Mouse (Mus musculus) lung, embryonic 16.5 days (tissue): ENCODE results near the gene Rmdn3. TPM values are rescaled to one million over a fixed set of nuclear protein-coding genes. Genes with fewer than 3 reads are reported as not detected.

Experiments used
- ATAC-seq: fragments of 200-750 bp; cut with Nextera tagmentation; 2 replicates; pipeline ENCODE4 v1.8.0; 2017; ENCODE audit warnings: low read depth, mild to moderate bottlenecking, moderate library complexity
- H3K27ac ChIP-seq: fragments of 300-500 bp; sonication (generic); 2 replicates; pipeline ENCODE4 v1.5.1; 2014; ENCODE audit warnings: mild to moderate bottlenecking, control low read depth, low read length
- H3K27me3 ChIP-seq: fragments of 300-500 bp; sonication (generic); 2 replicates; pipeline ENCODE4 v1.6.1; 2014; ENCODE audit warnings: low read depth, low read length, mixed read lengths; ENCODE audit not compliant: control insufficient read depth, insufficient read depth
- H3K36me3 ChIP-seq: fragments of 300-500 bp; sonication (generic); 2 replicates; pipeline ENCODE4 v1.6.1; 2014; ENCODE audit warnings: low read length; ENCODE audit not compliant: control insufficient read depth, insufficient read depth
- H3K4me1 ChIP-seq: fragments of 300-500 bp; sonication (generic); replicated peaks from 2 replicates; pipeline ENCODE4 v1.6.1; 2014; ENCODE audit warnings: low read length, mixed read lengths; ENCODE audit not compliant: control insufficient read depth, insufficient read depth
- H3K4me2 ChIP-seq: fragments of 300-500 bp; sonication (generic); 2 replicates; pipeline ENCODE4 v1.6.1; 2014; ENCODE audit warnings: low read depth, low read length, control low read depth
- H3K4me3 ChIP-seq: fragments of 300-500 bp; sonication (generic); 2 replicates; pipeline ENCODE4 v1.5.1; 2014; ENCODE audit warnings: mild to moderate bottlenecking, low read length, control low read depth
- H3K9ac ChIP-seq: fragments of 300-500 bp; sonication (generic); 2 replicates; pipeline ENCODE4 v1.6.1; 2014; ENCODE audit warnings: low read length, control low read depth
- H3K9me3 ChIP-seq: fragments of 300-500 bp; sonication (generic); 2 replicates; pipeline ENCODE4 v1.6.1; 2016; ENCODE audit warnings: low read length; ENCODE audit not compliant: control insufficient read depth
- WGBS: fragments of 180-500 bp; shearing (Covaris S2); extraction: QIAGEN DNeasy Blood & Tissue Kit; methylation state at CpG from one replicate; pipeline ENCODE4 v1.1.7; 2014; 5-methylcytosine and 5-hydroxymethylcytosine counted together
- polyA plus RNA-seq: library from polyadenylated mRNA; unstranded; fragments of >200 nt; fragmentation: Nextera tagmentation; extraction: Ambion mirVana; gene quantifications from 2 replicates; pipeline ENCODE4 v1.2.1, GENCODE M21; 2015

Rmdn3 gene
- polyA plus RNA-seq, 1 experiment from 2014 or later, result 41.1 TPM

- Histone ChIP-seq H3K27ac (peak overlapping the region; percentile 63), H3K4me1 (peaks cover 11% of the 10 kb centered on the region), H3K36me3 (no peaks in the 10 kb centered on the region; the same call in 1 of the 2 replicates), H3K27me3 (no peaks in the 10 kb centered on the region; the same call in 1 of the 2 replicates), H3K4me3 (0 out of 2 replicates have a peak overlapping the region, but pooled peaks have one; percentile 16), H3K9me3 (no peaks in the 10 kb centered on the region), H3K9ac (peak overlapping the region; percentile 45), H3K4me2 (peak overlapping the region; percentile 35)
- 17% methylated on average over 13 of the region's 13 CpGs for WGBS
- peak; percentile 82 for ATAC-seq
These were observed 16.2 kb upstream of the Rmdn3 start for GRCm38 (mm10) chr2:119172862-119173576.

GRCm38 (mm10) chr2:119172446-119172845 lies 15.6 kb upstream of the Rmdn3 start:
- Histone ChIP-seq H3K4me3 (no peak overlapping the region), H3K9me3 (no peaks in the 10 kb centered on the region), H3K36me3 (no peaks in the 10 kb centered on the region; the same call in 1 of the 2 replicates), H3K27me3 (peaks cover 3% of the 10 kb centered on the region; the same call in 1 of the 2 replicates), H3K27ac (no peak overlapping the region), H3K9ac (peak overlapping the region; percentile 45; the same call in 1 of the 2 replicates), H3K4me1 (peaks cover 15% of the 10 kb centered on the region), H3K4me2 (no peak overlapping the region)
- 87% methylated on average over 7 of the region's 7 CpGs for WGBS
- ATAC-seq, result no peak

GRCm38 (mm10) chr2:119171574-119171973 lies 14.7 kb upstream of the Rmdn3 start:
- Histone ChIP-seq H3K4me1 (peaks cover 23% of the 10 kb centered on the region), H3K9me3 (no peaks in the 10 kb centered on the region), H3K27me3 (peaks cover 3% of the 10 kb centered on the region; the same call in 1 of the 2 replicates), H3K27ac (no peak overlapping the region), H3K4me3 (no peak overlapping the region), H3K36me3 (no peaks in the 10 kb centered on the region; the same call in 1 of the 2 replicates), H3K4me2 (no peak overlapping the region), H3K9ac (no peak overlapping the region)
- WGBS, result 50% methylated on average over 8 of the region's 8 CpGs
- no peak for ATAC-seq

- H3K4me2 ChIP-seq, result no peak overlapping the region
- H3K4me1 ChIP-seq, result peaks cover 23% of the 10 kb centered on the region
- no peaks in the 10 kb centered on the region; the same call in 1 of the 2 replicates for H3K36me3 ChIP-seq
- WGBS, result 83% methylated on average over 2 of the region's 2 CpGs
- no peak for ATAC-seq
- H3K9ac ChIP-seq, result no peak overlapping the region
- peaks cover 3% of the 10 kb centered on the region; the same call in 1 of the 2 replicates for H3K27me3 ChIP-seq
- H3K4me3 ChIP-seq, result no peak overlapping the region
- H3K27ac ChIP-seq, result no peak overlapping the region
- no peaks in the 10 kb centered on the region for H3K9me3 ChIP-seq
These were observed 13.4 kb upstream of the Rmdn3 start for GRCm38 (mm10) chr2:119170282-119170681.

GRCm38 (mm10) chr2:119167866-119168256 lies 11.0 kb upstream of the Rmdn3 start:
- peak; percentile 8 for ATAC-seq
- Histone ChIP-seq H3K9ac (peak overlapping the region; percentile 69), H3K4me2 (peak overlapping the region; percentile 100), H3K4me1 (peaks cover 17% of the 10 kb centered on the region), H3K27me3 (peaks cover 3% of the 10 kb centered on the region; the same call in 1 of the 2 replicates), H3K36me3 (no peaks in the 10 kb centered on the region; the same call in 1 of the 2 replicates), H3K27ac (no peak overlapping the region), H3K9me3 (no peaks in the 10 kb centered on the region), H3K4me3 (peak overlapping the region; percentile 65)
- WGBS, result 2% methylated on average over 26 of the region's 26 CpGs

GRCm38 (mm10) chr2:119166901-119167865 lies 10.3 kb upstream of the Rmdn3 start, which contains the start of gene Gchfr:
Gene Gchfr, plus strand, starts transcription at chr2:119167773.
- peak; percentile 88 for ATAC-seq
- H3K9ac ChIP-seq, result peak within 1 kb of the TSS; percentile 69
- peak within 1 kb of the TSS; percentile 65 for H3K4me3 ChIP-seq
- H3K4me1 ChIP-seq, result peaks cover 12% of the 10 kb centered on the region; the same call in 1 of the 2 replicates
- H3K36me3 ChIP-seq, result no peaks in the 10 kb centered on the region; the same call in 1 of the 2 replicates
- WGBS, result under 1% methylated on average over 60 of the region's 60 CpGs
- no peak within 1 kb of the TSS; the same call in 1 of the 2 replicates for H3K27ac ChIP-seq
- H3K4me2 ChIP-seq, result peak within 1 kb of the TSS; percentile 100
- peaks cover 3% of the 10 kb centered on the region; the same call in 1 of the 2 replicates for H3K27me3 ChIP-seq
- no peaks in the 10 kb centered on the region for H3K9me3 ChIP-seq

GRCm38 (mm10) chr2:119165401-119165800 lies 8.6 kb upstream of the Rmdn3 start:
- Histone ChIP-seq H3K27me3 (peaks cover 3% of the 10 kb centered on the region; the same call in 1 of the 2 replicates), H3K27ac (no peak overlapping the region), H3K36me3 (no peaks in the 10 kb centered on the region), H3K9ac (no peak overlapping the region), H3K9me3 (no peaks in the 10 kb centered on the region), H3K4me3 (no peak overlapping the region), H3K4me1 (peaks cover 12% of the 10 kb centered on the region; the same call in 1 of the 2 replicates), H3K4me2 (no peak overlapping the region)
- ATAC-seq, result no peak

GRCm38 (mm10) chr2:119163999-119164398 lies 7.2 kb upstream of the Rmdn3 start:
- WGBS, result 85% methylated on average over 4 of the region's 4 CpGs
- H3K27ac ChIP-seq, result no peak overlapping the region
- no peak overlapping the region for H3K9ac ChIP-seq
- no peaks in the 10 kb centered on the region for H3K36me3 ChIP-seq
- H3K4me1 ChIP-seq, result peaks cover 12% of the 10 kb centered on the region; the same call in 1 of the 2 replicates
- H3K4me3 ChIP-seq, result no peak overlapping the region
- no peaks in the 10 kb centered on the region for H3K9me3 ChIP-seq
- H3K4me2 ChIP-seq, result no peak overlapping the region
- no peak for ATAC-seq
- peaks cover 3% of the 10 kb centered on the region; the same call in 1 of the 2 replicates for H3K27me3 ChIP-seq
